Mouse (Mus musculus) cerebellum, adult 18-20 months (tissue): ENCODE results near the gene Irak3.

ENCODE experiments used
- DNase-seq, 2 experiments: peaks; one replicate each; pipeline ENCODE4 v3.0.0; 2021

The Irak3 gene

DNA sequence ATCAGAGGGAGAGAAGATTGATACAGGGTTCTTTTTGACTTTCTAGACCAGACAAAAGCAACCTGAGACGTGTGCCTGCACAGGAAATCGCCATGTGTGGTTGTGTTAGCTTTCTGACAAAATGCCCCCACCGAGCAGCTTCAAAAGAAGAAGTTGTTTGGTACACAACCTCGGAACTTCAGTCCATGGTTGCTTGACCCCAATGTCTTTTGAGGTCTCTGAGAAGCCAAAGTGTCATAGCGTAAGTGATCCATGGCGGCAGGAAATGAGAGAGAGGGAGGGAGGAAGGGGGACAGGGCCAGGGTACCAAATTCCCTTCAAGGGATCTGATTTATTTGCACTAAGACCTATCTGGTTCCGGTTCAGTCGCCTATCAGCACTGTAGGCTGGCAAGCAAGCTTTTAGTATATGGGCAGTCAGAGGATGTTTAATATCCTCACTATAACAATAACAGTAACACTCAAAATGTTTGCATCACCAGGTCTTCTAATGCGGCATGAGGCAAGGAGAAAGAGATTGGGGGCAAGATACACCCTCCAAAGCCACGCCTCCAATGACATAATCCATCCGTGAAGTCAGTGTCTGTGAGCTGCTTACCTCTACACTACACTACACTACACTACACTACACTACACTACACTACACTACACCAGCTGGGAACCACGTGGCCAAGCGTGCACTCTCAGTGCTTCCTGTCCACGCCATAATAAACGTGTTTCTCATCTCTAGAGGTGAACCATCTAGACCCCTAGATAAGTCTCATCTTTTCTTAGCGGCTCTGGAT is 729 bp upstream of the Irak3 start:
- DNase-seq: no peak

DNA sequence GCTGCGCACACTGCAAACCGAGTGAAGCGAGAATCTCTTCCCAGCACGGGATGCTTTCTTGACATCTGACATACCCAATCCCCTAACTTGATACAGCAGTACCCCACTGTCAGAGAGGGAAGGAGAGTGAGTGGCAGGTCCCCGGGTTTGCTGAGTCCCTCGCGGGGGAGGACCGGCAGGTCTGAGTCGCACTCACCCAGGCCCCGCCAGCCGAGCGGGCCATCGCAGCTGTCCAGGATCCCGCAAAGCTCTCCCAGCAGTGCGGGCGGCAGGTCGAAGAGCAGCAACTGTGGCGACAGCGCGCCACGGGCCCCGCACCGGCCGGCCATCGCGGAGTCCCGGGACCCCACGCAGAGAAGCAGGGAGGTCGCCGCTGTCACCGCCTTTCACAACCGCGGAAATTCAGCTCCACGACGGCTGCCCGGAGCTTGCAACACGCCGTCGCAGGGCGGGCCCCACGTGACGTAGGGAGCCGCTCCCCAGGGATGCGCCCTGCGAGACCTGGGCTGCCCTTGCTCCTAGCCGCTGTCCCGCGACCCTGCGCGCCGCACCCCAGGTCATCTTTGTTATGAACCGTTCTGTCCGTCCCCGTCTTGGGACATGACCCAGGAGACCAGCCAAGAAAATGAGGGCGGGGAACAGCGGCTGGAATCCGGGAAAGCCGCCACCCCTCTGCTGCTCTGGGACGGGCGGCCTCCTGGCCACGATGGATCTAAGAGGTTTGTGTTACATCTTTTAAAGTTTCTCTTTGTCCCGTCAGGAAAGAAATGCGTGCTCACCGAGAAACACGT is 604 bp downstream of the Irak3 start, which contains the start of gene Tmbim4:
TSS of gene Tmbim4 (plus strand) at position 460 of the 791 bp plus-strand sequence.
- DNase-seq: peak; percentile 8 to 21

DNA sequence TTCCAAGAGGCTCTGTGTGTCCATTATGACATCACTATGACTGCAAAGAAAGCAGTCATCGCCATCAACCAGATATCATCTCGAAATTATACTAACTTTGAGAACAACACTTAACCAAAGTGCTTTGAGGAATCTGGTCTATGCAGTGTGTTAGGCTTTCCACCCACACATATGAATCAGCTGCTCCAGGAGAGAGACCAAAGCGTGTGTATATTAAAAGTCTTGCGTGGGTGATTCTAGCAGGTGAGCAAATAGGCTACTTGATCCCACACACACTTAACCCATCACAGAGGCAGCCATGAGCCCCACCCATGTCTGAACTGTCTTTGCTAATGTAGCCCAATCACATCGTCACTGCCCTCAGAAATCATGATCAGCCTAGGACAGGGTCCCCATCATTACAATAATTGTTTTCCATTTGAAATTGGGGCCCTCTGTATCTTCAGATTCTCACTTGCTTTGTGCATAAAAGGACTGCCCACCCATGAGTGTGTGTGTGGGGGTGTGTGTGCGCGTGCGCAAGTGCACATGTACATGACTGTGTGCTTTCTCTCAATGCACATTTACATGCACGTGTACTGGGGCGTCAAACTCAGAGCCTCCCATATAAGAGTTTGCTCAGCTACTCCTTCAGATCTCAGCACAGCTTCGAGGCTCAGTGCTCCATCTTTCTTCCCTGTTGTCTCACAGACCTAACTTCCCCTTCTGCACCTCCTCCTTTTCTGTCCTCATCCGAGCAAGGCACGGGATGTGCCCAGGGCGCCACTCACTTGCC is 4.7 kb downstream of the Irak3 start:
- no peak for DNase-seq

DNA sequence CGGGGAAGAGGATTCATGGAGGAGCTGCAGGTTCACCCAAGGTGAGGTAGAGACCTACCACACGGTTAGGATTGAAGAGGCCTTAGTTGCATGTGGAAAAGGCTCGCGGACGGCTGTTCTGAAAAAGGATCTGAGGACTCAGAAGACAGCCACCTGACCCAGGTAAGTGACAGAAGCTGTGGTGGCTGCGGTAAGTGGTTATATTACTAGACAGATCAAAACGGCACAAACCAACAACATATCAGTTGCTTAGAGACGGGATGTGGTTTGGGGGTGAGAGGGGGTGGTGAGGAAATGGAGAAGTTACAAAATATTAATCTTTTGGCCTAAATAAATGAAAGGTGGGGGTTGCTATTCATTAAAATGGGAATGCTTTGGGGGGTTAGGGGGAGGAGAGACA is 8.7 kb downstream of the Irak3 start:
- no peak for DNase-seq

DNA sequence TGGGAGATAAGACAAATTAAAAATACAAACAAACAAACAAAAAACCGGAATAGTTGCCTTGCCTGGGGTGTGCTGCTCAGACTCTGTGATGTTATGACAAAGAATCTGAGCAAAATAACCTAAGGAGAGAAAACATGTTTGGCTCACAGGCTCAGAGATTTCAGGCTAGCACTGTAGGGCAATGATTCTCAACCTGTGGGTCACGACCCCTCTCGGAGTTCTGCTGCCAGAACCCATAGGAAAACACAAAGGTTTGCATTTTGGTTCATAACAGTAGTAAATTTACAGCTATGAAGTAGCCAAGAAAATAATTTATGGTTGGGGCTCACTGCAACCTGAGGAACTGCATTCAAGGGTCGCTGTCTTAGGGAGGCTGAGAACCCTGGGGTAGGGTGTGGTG is 9.7 kb downstream of the Irak3 start:
- no peak for DNase-seq

DNA sequence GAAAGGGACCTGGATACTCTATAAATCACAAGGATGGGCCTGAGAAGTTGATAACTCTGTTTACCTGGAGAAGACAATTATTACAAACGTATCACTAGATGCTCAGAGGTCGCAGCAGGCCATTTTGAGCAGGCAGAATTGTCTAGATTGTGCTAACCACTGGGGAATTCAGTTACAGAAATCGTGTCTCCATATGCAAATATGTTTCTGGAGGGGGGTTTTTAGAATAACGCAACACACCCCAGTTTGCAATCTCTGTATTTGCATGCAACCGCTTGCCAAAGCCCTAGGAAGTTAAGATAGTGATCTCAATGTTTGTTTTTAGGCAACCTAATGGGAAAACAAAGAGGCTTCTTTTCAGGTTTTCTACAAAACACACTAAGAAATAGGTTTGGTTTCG is 10.8 kb downstream of the Irak3 start:
- DNase-seq: no peak

DNA sequence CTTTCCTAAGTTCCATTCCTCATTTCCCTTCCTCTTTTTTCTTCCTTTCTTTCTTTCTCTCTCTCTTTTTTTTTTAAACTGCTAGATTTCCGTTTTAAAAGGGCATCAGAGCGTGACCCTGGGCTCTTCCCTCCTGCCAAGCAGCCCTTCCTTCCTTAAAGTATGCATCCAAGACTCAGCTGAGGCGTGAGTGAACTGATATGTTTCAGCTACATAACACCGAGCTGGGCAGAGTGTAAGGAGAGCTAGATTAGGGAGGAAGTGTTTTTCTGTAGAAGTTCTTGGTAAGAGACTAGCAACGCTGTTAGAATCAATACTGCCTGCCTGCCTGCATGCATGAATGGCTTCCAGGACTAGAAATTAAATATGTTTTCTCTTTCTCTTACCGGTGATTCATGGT is 12.1 kb downstream of the Irak3 start:
- DNase-seq: no peak

DNA sequence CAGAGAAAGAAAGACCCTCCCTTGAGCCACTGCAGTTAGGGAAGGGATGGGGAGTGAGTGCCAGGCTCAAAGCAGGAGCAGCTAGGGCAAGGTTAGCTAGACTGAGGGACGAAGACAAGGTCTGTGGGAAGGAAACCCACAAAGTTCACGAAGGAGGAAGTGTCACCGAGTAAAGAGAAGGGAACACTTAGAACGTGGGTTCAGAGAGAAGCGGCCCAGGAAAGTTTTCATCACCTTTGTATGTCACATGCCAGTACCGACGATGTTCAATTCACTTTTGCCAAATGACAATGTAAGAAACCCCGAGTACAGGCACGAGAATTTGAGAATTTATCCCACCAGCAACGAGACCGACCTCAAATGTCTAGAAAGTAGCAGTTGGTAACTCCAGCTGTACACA is 12.7 kb downstream of the Irak3 start:
- DNase-seq: no peak

DNA sequence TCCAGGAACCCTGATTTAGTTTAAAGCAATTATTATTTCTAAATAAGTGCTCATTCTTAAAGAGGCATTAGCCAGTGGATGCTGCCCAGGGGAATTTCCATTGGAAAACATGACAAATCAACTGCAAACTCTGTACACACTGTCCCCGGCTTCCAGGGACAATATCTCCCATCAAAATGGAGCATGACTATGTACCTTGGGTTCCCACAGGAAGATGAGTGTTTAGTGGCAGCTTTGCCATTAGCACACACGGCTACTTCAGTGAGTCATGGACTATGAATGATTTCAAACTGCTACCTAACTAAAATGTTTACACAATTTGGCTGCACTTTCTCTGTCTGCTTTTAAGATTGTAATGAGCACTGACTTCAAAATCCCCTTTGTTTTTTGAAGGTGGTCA is 13.4 kb downstream of the Irak3 start:
- DNase-seq: no peak

DNA sequence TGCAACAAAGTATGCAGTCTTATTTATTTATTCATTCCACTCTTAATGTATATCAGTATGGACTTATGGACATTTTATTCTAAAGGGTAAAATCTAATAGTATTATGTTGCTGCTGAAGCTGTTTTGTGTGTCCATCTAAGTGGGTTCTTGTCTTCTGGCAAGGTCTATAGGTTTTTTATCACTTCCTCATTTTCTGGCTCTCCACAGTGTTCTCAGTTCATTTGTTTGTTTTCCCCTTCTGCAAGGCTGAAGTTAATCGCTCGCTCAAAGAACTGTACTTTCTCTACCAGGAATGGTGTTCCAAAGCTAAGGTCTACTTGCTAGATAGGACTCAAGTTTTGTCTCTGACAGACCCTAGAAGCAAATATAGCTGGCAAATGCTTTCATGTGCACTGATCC is 18.6 kb downstream of the Irak3 start:
- DNase-seq: no peak

DNA sequence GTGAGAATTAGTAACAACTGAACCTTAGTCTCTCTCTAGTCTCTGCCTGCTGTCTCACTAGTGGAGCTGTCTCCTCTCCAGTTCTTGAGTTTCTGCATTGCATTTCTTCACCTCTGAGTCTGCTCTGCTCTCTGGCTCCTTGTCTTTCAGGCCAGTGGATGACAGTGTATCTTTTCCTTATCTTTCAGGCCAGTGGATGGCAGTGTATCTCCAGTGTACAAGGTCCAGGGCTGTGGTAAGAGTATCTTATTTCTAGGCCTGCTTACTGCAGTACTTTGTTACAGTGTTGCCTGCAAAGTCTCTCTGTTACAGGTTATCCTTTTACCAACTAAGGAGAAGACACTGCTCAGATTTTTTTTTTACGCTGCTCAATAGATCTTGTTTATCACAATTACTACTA is 19.0 kb downstream of the Irak3 start:
- DNase-seq: no peak

DNA sequence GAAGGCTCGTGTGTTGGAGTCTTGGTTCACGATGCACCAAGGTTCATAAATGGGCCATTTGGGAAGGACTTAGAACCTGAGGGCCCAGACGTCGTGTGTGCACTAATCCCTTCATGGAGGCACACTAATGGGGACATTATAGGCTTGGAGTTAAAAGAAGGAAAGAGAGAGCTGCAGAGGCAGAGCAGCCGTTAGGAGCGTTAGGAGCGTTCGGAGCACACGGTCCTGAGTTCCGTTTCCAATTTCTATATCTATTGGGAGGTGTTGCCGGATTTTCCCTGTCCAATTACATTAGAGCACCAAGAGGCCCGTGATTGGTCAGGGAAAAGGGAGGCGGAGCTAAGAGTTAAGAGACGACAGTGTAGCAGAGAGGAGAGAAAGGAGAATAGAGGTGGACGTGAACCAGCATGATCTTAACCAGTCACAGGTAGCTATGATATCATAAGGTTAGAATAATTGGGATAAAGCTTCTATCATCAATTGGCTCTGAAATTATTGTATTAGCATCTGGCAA is 27.7 kb downstream of the Irak3 start:
- DNase-seq: no peak

DNA sequence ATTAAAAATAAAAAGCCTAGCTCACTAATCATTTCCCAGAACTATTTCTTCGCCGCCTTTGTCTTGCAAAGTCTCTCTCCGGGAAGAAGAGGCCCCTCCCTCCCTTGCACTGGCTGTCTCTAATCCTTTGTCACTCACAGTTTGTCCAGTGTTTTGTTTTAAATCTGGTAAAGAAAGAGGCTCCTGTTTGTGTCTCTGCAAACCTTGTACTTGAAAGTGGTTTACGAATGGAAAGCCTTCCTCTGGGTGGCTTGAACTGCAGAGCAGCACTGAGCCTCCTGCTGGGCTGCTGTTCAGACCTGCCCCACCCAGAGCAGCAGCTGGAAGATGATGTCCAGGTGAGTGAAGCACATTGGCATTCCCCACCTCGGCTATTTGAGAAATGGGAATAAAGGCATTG is 30.6 kb downstream of the Irak3 start:
- no peak for DNase-seq

DNA sequence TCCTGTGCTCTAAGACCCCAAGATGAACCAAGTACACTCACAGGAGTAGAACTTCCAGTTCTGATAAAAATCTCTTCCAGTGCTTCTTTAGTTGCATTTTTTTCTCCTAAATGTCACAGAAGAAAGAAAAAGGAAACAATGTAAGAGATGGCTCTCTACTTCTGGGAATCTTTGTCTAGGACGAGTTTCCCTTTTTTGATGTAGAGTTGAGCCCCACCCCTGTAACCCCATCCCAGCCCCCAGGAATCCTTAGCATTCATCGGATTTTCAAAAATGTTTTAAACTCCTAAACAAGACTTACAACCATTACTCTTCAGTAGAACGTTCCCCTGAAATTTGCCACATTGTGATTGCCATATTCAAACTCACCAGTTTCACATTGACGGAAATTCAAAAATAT is 31.7 kb downstream of the Irak3 start:
- DNase-seq: no peak

DNA sequence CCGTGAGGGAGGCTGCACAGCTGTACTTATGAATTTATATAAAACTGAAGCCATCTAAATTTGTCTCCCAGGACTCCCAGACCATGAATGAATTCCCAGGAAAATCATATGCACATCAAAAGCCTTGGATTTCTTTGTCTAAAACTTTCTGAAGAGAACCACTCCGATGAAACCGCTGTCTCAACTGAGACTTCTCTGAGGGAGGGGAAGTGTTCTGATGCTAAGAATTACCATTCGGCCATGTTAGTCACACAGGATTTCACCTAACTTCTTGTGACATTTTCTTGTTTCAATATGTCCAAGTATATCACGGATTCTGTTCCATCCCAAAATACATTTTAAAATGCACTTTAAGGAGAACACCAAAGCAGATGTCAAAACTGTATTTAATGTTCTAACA is 32.1 kb downstream of the Irak3 start:
- no peak for DNase-seq

DNA sequence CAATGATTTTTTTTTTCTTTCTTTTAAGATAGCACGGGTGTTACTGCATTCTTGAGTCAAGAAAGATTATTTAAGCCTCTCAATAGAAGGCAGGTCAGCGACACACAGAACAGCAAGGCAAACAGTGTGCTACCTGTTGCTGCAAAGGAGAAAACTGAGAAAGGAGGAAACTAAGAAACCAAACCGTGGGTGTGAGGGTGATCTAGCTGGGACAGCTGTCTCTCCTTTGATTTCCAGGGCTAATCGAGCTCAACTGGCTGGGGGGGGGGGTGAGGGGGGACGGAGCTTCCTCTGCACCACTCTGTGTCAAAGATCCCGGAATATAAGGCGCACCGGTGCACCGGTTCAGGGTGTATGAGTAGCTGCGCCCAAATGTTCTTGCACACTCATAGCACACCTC is 32.9 kb downstream of the Irak3 start:
- no peak for DNase-seq

DNA sequence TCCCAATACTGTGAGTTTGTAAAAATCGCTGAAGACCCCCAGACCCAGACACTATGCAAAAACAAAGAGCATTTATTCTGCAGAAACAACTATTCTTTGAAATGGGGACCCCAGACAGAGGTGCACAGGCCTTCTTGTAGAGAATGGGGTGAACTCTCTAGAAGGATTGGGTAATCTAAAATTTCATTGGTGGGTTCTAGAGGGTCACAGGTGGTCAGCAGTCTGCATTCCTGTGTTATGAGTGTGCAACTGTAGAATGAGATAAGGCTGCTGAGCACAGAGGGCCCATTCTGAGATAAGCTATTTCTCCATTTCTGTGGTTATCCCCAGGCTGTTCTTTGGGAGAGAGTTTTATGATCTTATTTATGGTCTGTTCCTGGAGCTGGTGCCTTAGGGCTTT is 33.9 kb downstream of the Irak3 start:
- no peak for DNase-seq

DNA sequence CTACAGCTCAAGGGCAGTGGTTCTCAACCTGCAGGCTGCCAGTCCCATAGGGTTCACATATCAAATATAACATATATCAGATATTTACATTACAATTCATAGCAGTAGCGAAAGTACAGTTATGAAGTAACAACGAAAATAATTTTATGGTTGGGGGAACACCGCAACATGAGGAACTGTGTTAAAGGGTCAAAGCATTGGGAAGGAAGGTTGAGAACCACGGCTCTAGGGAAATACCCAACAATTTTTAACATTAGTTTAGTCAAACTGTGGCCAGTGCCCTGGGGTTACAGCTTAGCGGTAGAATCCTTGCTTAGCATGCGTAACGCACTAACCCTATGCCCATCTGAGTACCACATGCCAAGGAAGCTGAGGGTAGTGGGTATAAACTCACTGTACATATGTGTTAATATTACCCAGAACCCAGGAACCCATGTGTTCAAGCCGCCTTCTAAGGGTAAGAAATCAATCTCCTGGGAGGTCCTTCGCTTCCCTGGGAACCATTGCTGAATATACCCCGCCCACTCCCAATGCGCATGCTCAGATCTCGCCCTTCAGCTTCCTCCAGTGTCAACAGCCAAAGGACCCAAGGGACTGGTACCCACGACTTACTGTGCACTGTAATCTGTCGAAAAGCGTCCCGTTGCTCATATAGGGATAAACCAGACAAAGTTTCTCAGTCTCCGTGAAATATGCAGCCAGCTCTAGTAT is 36.0 kb downstream of the Irak3 start:
- no peak for DNase-seq

DNA sequence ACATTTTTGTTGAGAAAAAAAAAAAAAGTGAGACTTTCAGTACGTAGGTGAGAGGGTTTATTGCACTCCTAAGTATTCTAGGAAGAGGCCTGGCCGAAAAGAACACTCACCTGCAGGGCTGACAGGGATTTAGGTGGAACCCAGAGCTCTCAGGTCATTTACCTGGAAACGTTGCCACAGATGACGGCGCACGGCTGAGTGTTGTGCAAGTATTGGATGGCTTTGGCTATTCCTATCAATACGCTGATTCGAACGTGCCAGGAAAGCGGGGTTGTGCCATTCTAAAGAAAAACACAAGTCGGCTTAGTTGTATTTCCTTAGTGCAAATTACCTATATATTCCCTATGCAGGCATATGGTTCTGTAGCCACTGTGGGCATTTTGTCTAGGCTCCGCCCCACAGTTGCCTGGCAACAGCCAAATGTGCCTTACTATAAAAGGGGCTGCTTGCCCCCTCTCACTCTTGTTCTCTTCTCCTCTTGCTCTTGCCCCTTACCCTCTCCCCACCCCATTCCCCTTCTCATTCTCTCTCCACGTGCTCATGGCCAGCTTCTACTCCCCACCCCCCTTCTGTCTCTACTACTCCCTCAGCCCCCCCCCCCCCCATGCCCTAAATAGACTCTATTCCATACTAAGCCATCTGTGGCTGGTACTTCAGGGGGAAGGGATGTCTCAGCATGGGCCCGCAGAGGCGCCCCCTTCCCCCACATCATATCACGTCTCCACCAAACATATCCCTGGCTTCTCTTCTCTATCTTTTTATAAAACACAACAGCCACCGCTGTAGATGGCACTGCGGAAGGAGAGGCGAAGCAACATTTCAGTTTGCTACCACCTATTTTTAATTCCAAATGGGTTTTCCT is 36.8 kb downstream of the Irak3 start:
- DNase-seq: no peak

DNA sequence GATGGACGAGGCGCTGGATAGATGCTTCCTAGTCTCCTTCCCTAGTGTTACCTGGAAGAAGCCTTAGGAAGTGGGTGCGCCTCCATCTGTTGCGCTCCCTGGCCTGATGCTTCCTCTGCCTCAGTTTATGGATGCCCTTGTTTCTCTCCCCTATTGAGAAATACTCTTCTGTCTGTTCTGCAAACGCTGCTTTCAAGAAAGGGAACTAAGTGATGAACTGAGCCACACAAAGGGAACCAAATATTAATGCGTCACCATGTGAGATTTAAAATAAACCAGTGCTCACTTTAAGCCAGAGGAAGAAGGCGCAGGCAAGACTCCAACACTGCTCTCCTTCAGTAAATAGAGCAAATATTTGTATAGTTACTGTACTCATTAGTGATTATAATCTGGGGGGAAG is 38.4 kb downstream of the Irak3 start:
- no peak for DNase-seq

DNA sequence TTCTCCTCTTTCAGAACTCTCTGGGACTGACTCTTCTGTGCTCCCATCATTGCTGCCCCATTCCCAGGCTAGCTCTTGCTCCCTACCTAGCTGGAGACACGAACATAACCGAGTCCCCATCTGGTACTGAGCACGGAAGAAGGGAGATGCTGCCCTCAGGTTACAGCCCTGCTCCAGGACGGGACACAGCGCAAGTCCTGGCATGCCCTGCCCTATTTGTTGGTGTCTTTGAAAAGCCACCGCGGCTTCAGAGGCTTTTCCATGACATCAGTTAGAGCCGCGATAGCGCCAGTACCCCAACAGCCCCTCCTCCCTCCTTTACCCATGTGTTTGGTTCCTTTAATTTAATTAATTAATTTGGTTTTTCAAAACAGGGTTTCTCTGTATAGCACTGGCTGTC is 39.1 kb downstream of the Irak3 start:
- no peak for DNase-seq

DNA sequence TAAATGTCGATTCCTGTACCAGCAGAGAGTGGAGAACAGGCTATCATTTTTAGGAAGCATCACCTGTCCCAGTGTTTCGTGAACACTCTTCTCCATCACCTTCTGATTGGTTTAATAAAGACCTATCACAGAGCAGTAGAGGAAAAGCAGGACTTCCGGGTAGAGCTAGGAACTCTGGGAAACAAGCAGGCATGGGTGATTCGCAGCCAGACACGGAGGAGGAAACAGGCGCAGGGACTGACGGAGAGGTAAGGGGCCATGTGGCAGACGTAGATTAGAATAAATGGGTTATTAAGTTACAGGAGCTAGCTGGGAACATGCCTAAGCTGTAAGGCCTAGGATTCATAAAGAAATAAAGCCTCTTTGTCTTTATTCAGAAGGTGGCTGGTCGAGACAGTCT is 41.4 kb downstream of the Irak3 start:
- DNase-seq: no peak
